Mouse (Mus musculus) G1E (cell line): ENCODE data around the gene Txndc9. TPM values are rescaled to one million over a fixed set of nuclear protein-coding genes. Genes with fewer than 3 reads are reported as not detected.

Experiments used
- ATAC-seq: 2 replicates; pipeline ENCODE4 v1.8.0; 2016; ENCODE audit warnings: mild to moderate bottlenecking; ENCODE audit not compliant: insufficient number of reproducible peaks, poor library complexity, low FRiP score, severe bottlenecking; ENCODE audit errors: extremely low read depth
- DNase-seq: peaks from one replicate; pipeline ENCODE4 v3.0.0; 2012; ENCODE audit warnings: low spot score
- H3K27me3 ChIP-seq: 2 replicates; pipeline ENCODE4 v1.6.1; 2012; ENCODE audit warnings: mild to moderate bottlenecking, low read length, inconsistent platforms; ENCODE audit not compliant: insufficient read depth
- H3K36me3 ChIP-seq: replicated peaks from 2 replicates; pipeline ENCODE3; 2012; ENCODE audit warnings: mild to moderate bottlenecking, inconsistent platforms
- H3K4me1 ChIP-seq: 2 replicates; pipeline ENCODE4 v1.6.1; 2012; ENCODE audit warnings: low read depth, low read length, inconsistent platforms, mixed read lengths; ENCODE audit not compliant: insufficient read depth
- H3K4me3 ChIP-seq: 2 replicates; pipeline ENCODE4 v1.5.1; 2012; ENCODE audit warnings: low read depth, mild to moderate bottlenecking, inconsistent platforms, low read length, moderate library complexity, mixed read lengths
- H3K9me3 ChIP-seq: replicated peaks from 2 replicates; pipeline ENCODE4 v1.6.1; 2012; ENCODE audit warnings: inconsistent platforms
- CTCF ChIP-seq: IDR thresholded peaks from 2 replicates; pipeline ENCODE4 v1.5.1; 2012; ENCODE audit warnings: low read depth, low read length, inconsistent platforms, mixed read lengths
- GATA1 ChIP-seq: IDR thresholded peaks from 2 replicates; pipeline ENCODE4 v1.6.1; 2012; ENCODE audit warnings: borderline replicate concordance, low read length, inconsistent platforms, mixed read lengths
- GATA2 ChIP-seq: IDR thresholded peaks from 2 replicates; pipeline ENCODE4 v1.6.1; 2012; ENCODE audit warnings: low read depth, low read length, inconsistent platforms, borderline replicate concordance
- POLR2AphosphoS5 ChIP-seq: IDR thresholded peaks from 2 replicates; pipeline ENCODE4 v1.6.1; 2012; ENCODE audit warnings: low read depth, low read length, inconsistent platforms; ENCODE audit not compliant: insufficient replicate concordance
- TAL1 ChIP-seq: conservative IDR thresholded peaks from 2 replicates; pipeline ENCODE4 v1.6.1; 2012; ENCODE audit warnings: low read depth, low read length, inconsistent platforms, mixed read lengths
- polyA plus RNA-seq: library from polyadenylated mRNA; stranded (reverse); fragments of >175 nt; gene quantifications from 2 replicates; pipeline ENCODE4 v1.2.3, GENCODE M21; 2012
- total RNA-seq, 2 experiments: library from RNA; stranded (forward) in 1 of 2; stranded (reverse) in 1 of 2; fragments of 200-1000 nt in 1 of 2; fragments of >200 nt in 1 of 2; fragmentation: Nextera tagmentation in 1 of 2; gene quantifications; 2 replicates each; pipeline ENCODE4 v1.2.3; 2014 to 2017

The Txndc9 gene
- total and polyA plus RNA-seq, 3 experiments: 6.9 to 120 (median 107) TPM

DNA sequence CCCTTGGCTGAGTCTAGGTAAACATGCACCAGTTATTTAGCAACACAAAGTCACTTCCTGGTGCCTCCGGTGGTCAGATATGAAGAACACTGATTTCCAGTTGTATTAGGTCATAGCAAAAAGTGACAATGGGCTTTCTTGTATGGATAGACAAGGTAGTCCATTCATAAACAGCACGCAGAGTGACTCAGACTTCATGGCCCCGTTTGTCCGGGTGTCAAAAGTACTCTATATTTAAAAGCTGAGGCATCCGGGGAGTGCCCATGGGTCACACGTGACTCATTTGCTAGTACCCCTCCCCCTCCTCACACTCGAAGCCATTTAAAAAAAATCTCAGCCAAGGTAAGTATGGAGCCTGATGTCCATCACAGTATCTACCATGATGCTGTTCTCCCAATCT is 42.9 kb downstream of the Txndc9 start:
- no peak for DNase-seq
- Histone ChIP-seq H3K9me3 (no peaks in the 10 kb centered on the region), H3K4me3 (no peak overlapping the region), H3K27me3 (peaks cover 31% of the 10 kb centered on the region), H3K36me3 (no peaks in the 10 kb centered on the region), H3K4me1 (no peaks in the 10 kb centered on the region)
- TF ChIP-seq CTCF: no peak
- TF ChIP-seq TAL1: no peak
- no peak for TF ChIP-seq GATA2
- TF ChIP-seq GATA1: no peak
- no peak for TF ChIP-seq POLR2AphosphoS5
- ATAC-seq: no peak

DNA sequence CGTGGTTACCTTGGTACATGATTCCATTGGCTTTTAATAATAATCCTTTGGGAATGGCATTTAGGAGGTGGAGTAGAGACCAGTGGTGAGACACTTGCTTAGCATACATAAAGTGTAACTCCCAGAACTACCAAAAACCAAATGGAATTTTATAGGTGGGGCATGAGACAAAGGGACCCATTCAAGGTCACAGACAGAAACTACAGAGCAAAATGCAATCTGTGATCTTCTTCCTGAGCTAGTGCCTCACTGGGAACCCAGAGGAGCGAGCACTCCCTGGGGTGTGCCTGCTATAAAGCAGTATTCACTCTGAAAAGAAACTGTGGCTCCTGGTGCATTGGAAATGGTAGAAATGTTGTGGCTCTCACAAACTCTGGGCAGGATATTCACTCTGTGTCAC is 48.8 kb downstream of the Txndc9 start:
- DNase-seq (no peak), ATAC-seq (no peak)
- Histone ChIP-seq H3K4me3 (no peak overlapping the region), H3K36me3 (no peaks in the 10 kb centered on the region), H3K4me1 (no peaks in the 10 kb centered on the region), H3K27me3 (peaks cover 15% of the 10 kb centered on the region), H3K9me3 (no peaks in the 10 kb centered on the region)
- no peak for TF ChIP-seq TAL1
- no peak for TF ChIP-seq POLR2AphosphoS5
- TF ChIP-seq GATA2: no peak
- TF ChIP-seq GATA1: no peak
- TF ChIP-seq CTCF: no peak

Other genes starting within 250 kb of the Txndc9 start
- 8.6 and 10.2 TPM in 2 replicates for gene Tsga10, start 131.5 kb downstream of the Txndc9 start, total RNA-seq (2014; fragmentation: Nextera tagmentation)
- gene Tsga10, start 131.5 kb downstream of the Txndc9 start, total RNA-seq (2017): 7.4 and 8.9 TPM in 2 replicates
- 0.23 and 0.41 TPM in 2 replicates for gene Tsga10, start 131.5 kb downstream of the Txndc9 start, polyA plus RNA-seq
- 16.9 and 20.0 TPM in 2 replicates for gene Lipt1, start 126.2 kb downstream of the Txndc9 start, total RNA-seq (2014; fragmentation: Nextera tagmentation)
- 9.2 and 9.7 TPM in 2 replicates for gene Lipt1, start 126.2 kb downstream of the Txndc9 start, total RNA-seq (2017)
- gene Lipt1, start 126.2 kb downstream of the Txndc9 start, polyA plus RNA-seq: 0.88 and 1.1 TPM in 2 replicates
- 51.3 and 68.6 TPM in 2 replicates for gene Mitd1, start 107.5 kb downstream of the Txndc9 start, total RNA-seq (2014; fragmentation: Nextera tagmentation)
- gene Mitd1, start 107.5 kb downstream of the Txndc9 start, total RNA-seq (2017): 112 and 115 TPM in 2 replicates
- 5.5 and 8.6 TPM in 2 replicates for gene Mitd1, start 107.5 kb downstream of the Txndc9 start, polyA plus RNA-seq
- gene Mrpl30, start 107.4 kb downstream of the Txndc9 start, total RNA-seq (2014; fragmentation: Nextera tagmentation): 249 and 299 TPM in 2 replicates
- gene Mrpl30, start 107.4 kb downstream of the Txndc9 start, total RNA-seq (2017): 412 and 469 TPM in 2 replicates
- 43.2 and 76.5 TPM in 2 replicates for gene Mrpl30, start 107.4 kb downstream of the Txndc9 start, polyA plus RNA-seq
- gene Lyg2, start 81.4 kb downstream of the Txndc9 start, total RNA-seq (2014; fragmentation: Nextera tagmentation): not detected in 2 replicates
- gene Lyg2, start 81.4 kb downstream of the Txndc9 start, total RNA-seq (2017): 0.05 and 0.06 TPM in 2 replicates
- not detected in 2 replicates for gene Lyg2, start 81.4 kb downstream of the Txndc9 start, polyA plus RNA-seq
- gene Lyg1, start 40.1 kb downstream of the Txndc9 start, total RNA-seq (2014; fragmentation: Nextera tagmentation): not detected in 2 replicates
- not detected in 2 replicates for gene Lyg1, start 40.1 kb downstream of the Txndc9 start, total RNA-seq (2017)
- not detected in 2 replicates for gene Lyg1, start 40.1 kb downstream of the Txndc9 start, polyA plus RNA-seq
- 143 and 157 TPM in 2 replicates for gene Eif5b, start 117 bp upstream of the Txndc9 start, total RNA-seq (2014; fragmentation: Nextera tagmentation)
- 74.2 and 80.8 TPM in 2 replicates for gene Eif5b, start 117 bp upstream of the Txndc9 start, total RNA-seq (2017)
- 85.6 and 91.6 TPM in 2 replicates for gene Eif5b, start 117 bp upstream of the Txndc9 start, polyA plus RNA-seq
- gene Rev1, start 131.9 kb upstream of the Txndc9 start, total RNA-seq (2014; fragmentation: Nextera tagmentation): 101 and 107 TPM in 2 replicates
- 106 and 123 TPM in 2 replicates for gene Rev1, start 131.9 kb upstream of the Txndc9 start, total RNA-seq (2017)
- gene Rev1, start 131.9 kb upstream of the Txndc9 start, polyA plus RNA-seq: 23.4 and 27.8 TPM in 2 replicates